Mouse (Mus musculus): ENCODE measurements around the gene Sfrp2. TPM values are rescaled to one million over a fixed set of nuclear protein-coding genes. Genes with fewer than 3 reads are reported as not detected.

Sfrp2 gene
- polyA plus RNA-seq, 1 experiment from 2014 or later = 160 TPM

GRCm38 (mm10) chr3:83791444-83791843 lies 25.3 kb downstream of the Sfrp2 start:
- H3K9me3 ChIP-seq (replicated peaks; ENCODE audit: control insufficient read depth, low read length) = no peaks in the 10 kb centered on the region
- H3K36me3 ChIP-seq (replicated peaks; ENCODE audit: control insufficient read depth, insufficient read depth, low read depth, low read length) = no peaks in the 10 kb centered on the region
- no peak overlapping the region for H3K4me3 ChIP-seq (ENCODE audit: low read depth, low read length)
- no peak overlapping the region for H3K9ac ChIP-seq (replicated peaks; ENCODE audit: low read length)
- no peak overlapping the region for H3K27ac ChIP-seq (replicated peaks; ENCODE audit: low read depth, low read length)
- no peaks in the 10 kb centered on the region for H3K4me1 ChIP-seq (ENCODE audit: control insufficient read depth, insufficient read depth, low read length)
- no peak for ATAC-seq (replicated peaks; ENCODE audit: insufficient number of reproducible peaks, low FRiP score, low TSS enrichment, low read depth)
- H3K27me3 ChIP-seq (ENCODE audit: control insufficient read depth, insufficient read depth, low read length) = no peaks in the 10 kb centered on the region
- DNase-seq (ENCODE audit: low spot score) = no peak
- H3K4me2 ChIP-seq (ENCODE audit: low read depth, low read length) = no peak overlapping the region
- 76% methylated on average over 3 of the region's 3 CpGs for WGBS

GRCm38 (mm10) chr3:83797098-83797497 lies 31.0 kb downstream of the Sfrp2 start:
- H3K4me1 ChIP-seq (ENCODE audit: control insufficient read depth, insufficient read depth, low read length) = no peaks in the 10 kb centered on the region
- no peak overlapping the region for H3K9ac ChIP-seq (replicated peaks; ENCODE audit: low read length)
- no peaks in the 10 kb centered on the region for H3K36me3 ChIP-seq (replicated peaks; ENCODE audit: control insufficient read depth, insufficient read depth, low read depth, low read length)
- H3K27me3 ChIP-seq (ENCODE audit: control insufficient read depth, insufficient read depth, low read length) = no peaks in the 10 kb centered on the region
- H3K4me3 ChIP-seq (ENCODE audit: low read depth, low read length) = no peak overlapping the region
- no peaks in the 10 kb centered on the region for H3K9me3 ChIP-seq (replicated peaks; ENCODE audit: control insufficient read depth, low read length)
- ATAC-seq (replicated peaks; ENCODE audit: insufficient number of reproducible peaks, low FRiP score, low TSS enrichment, low read depth) (no peak), DNase-seq (ENCODE audit: low spot score) (peak; percentile 45)
- 55% methylated on average over 6 of the region's 6 CpGs for WGBS
- no peak overlapping the region for H3K27ac ChIP-seq (replicated peaks; ENCODE audit: low read depth, low read length)
- H3K4me2 ChIP-seq (ENCODE audit: low read depth, low read length) = no peak overlapping the region

GRCm38 (mm10) chr3:83797828-83798227 lies 31.7 kb downstream of the Sfrp2 start:
- DNase-seq (ENCODE audit: low spot score) (peak; percentile 84), ATAC-seq (replicated peaks; ENCODE audit: insufficient number of reproducible peaks, low FRiP score, low TSS enrichment, low read depth) (peak; percentile 54; the same call in 1 of the 2 replicates)
- 5% methylated on average over 10 of the region's 10 CpGs for WGBS
- Histone ChIP-seq H3K9ac (replicated peaks; ENCODE audit: low read length) (no peak overlapping the region), H3K27me3 (ENCODE audit: control insufficient read depth, insufficient read depth, low read length) (no peaks in the 10 kb centered on the region), H3K4me1 (ENCODE audit: control insufficient read depth, insufficient read depth, low read length) (no peaks in the 10 kb centered on the region), H3K27ac (replicated peaks; ENCODE audit: low read depth, low read length) (no peak overlapping the region), H3K36me3 (replicated peaks; ENCODE audit: control insufficient read depth, insufficient read depth, low read depth, low read length) (no peaks in the 10 kb centered on the region), H3K9me3 (replicated peaks; ENCODE audit: control insufficient read depth, low read length) (no peaks in the 10 kb centered on the region), H3K4me2 (ENCODE audit: low read depth, low read length) (0 out of 2 replicates have a peak overlapping the region, but pooled peaks have one; percentile 19), H3K4me3 (ENCODE audit: low read depth, low read length) (no peak overlapping the region)

GRCm38 (mm10) chr3:83799486-83799885 lies 33.4 kb downstream of the Sfrp2 start:
- Histone ChIP-seq H3K4me1 (ENCODE audit: control insufficient read depth, insufficient read depth, low read length) (no peaks in the 10 kb centered on the region), H3K4me3 (ENCODE audit: low read depth, low read length) (no peak overlapping the region), H3K9ac (replicated peaks; ENCODE audit: low read length) (no peak overlapping the region), H3K4me2 (ENCODE audit: low read depth, low read length) (no peak overlapping the region), H3K27ac (replicated peaks; ENCODE audit: low read depth, low read length) (no peak overlapping the region), H3K9me3 (replicated peaks; ENCODE audit: control insufficient read depth, low read length) (no peaks in the 10 kb centered on the region), H3K27me3 (ENCODE audit: control insufficient read depth, insufficient read depth, low read length) (no peaks in the 10 kb centered on the region), H3K36me3 (replicated peaks; ENCODE audit: control insufficient read depth, insufficient read depth, low read depth, low read length) (no peaks in the 10 kb centered on the region)
- ATAC-seq (replicated peaks; ENCODE audit: insufficient number of reproducible peaks, low FRiP score, low TSS enrichment, low read depth) = no peak
- WGBS = 92% methylated on average over 7 of the region's 7 CpGs
- DNase-seq (ENCODE audit: low spot score) = no peak

- Histone ChIP-seq H3K4me2 (ENCODE audit: low read depth, low read length) (no peak overlapping the region), H3K4me1 (ENCODE audit: control insufficient read depth, insufficient read depth, low read length) (no peaks in the 10 kb centered on the region), H3K4me3 (ENCODE audit: low read depth, low read length) (no peak overlapping the region), H3K9ac (replicated peaks; ENCODE audit: low read length) (no peak overlapping the region), H3K27me3 (ENCODE audit: control insufficient read depth, insufficient read depth, low read length) (no peaks in the 10 kb centered on the region), H3K27ac (replicated peaks; ENCODE audit: low read depth, low read length) (no peak overlapping the region), H3K36me3 (replicated peaks; ENCODE audit: control insufficient read depth, insufficient read depth, low read depth, low read length) (no peaks in the 10 kb centered on the region), H3K9me3 (replicated peaks; ENCODE audit: control insufficient read depth, low read length) (no peaks in the 10 kb centered on the region)
- ATAC-seq (replicated peaks; ENCODE audit: insufficient number of reproducible peaks, low FRiP score, low TSS enrichment, low read depth) (no peak), DNase-seq (ENCODE audit: low spot score) (no peak)
- WGBS = 96% methylated on average over 4 of the region's 4 CpGs
Observed at GRCm38 (mm10) chr3:83801649-83802155, 35.6 kb downstream of the Sfrp2 start.

GRCm38 (mm10) chr3:83808483-83808882 lies 42.4 kb downstream of the Sfrp2 start:
- no peak overlapping the region for H3K27ac ChIP-seq (replicated peaks; ENCODE audit: low read depth, low read length)
- H3K4me1 ChIP-seq (ENCODE audit: control insufficient read depth, insufficient read depth, low read length) = no peaks in the 10 kb centered on the region
- no peak overlapping the region for H3K9ac ChIP-seq (replicated peaks; ENCODE audit: low read length)
- WGBS = 54% methylated on average over 12 of the region's 12 CpGs
- H3K4me3 ChIP-seq (ENCODE audit: low read depth, low read length) = no peak overlapping the region
- ATAC-seq (replicated peaks; ENCODE audit: insufficient number of reproducible peaks, low FRiP score, low TSS enrichment, low read depth) (no peak), DNase-seq (ENCODE audit: low spot score) (peak; percentile 77)
- H3K4me2 ChIP-seq (ENCODE audit: low read depth, low read length) = no peak overlapping the region
- no peaks in the 10 kb centered on the region for H3K9me3 ChIP-seq (replicated peaks; ENCODE audit: control insufficient read depth, low read length)
- no peaks in the 10 kb centered on the region for H3K27me3 ChIP-seq (ENCODE audit: control insufficient read depth, insufficient read depth, low read length)
- H3K36me3 ChIP-seq (replicated peaks; ENCODE audit: control insufficient read depth, insufficient read depth, low read depth, low read length) = no peaks in the 10 kb centered on the region

GRCm38 (mm10) chr3:83811987-83812386 lies 45.9 kb downstream of the Sfrp2 start:
- no peak for ATAC-seq (replicated peaks; ENCODE audit: insufficient number of reproducible peaks, low FRiP score, low TSS enrichment, low read depth)
- Histone ChIP-seq H3K9ac (replicated peaks; ENCODE audit: low read length) (no peak overlapping the region), H3K4me2 (ENCODE audit: low read depth, low read length) (no peak overlapping the region), H3K36me3 (replicated peaks; ENCODE audit: control insufficient read depth, insufficient read depth, low read depth, low read length) (no peaks in the 10 kb centered on the region), H3K27ac (replicated peaks; ENCODE audit: low read depth, low read length) (no peak overlapping the region), H3K9me3 (replicated peaks; ENCODE audit: control insufficient read depth, low read length) (no peaks in the 10 kb centered on the region), H3K4me1 (ENCODE audit: control insufficient read depth, insufficient read depth, low read length) (no peaks in the 10 kb centered on the region), H3K4me3 (ENCODE audit: low read depth, low read length) (no peak overlapping the region), H3K27me3 (ENCODE audit: control insufficient read depth, insufficient read depth, low read length) (no peaks in the 10 kb centered on the region)
- no peak for DNase-seq (ENCODE audit: low spot score)
- 77% methylated on average over 7 of the region's 7 CpGs for WGBS

GRCm38 (mm10) chr3:83812863-83813262 lies 46.7 kb downstream of the Sfrp2 start:
- H3K4me1 ChIP-seq (ENCODE audit: control insufficient read depth, insufficient read depth, low read length) = no peaks in the 10 kb centered on the region
- no peak overlapping the region for H3K4me2 ChIP-seq (ENCODE audit: low read depth, low read length)
- ATAC-seq (replicated peaks; ENCODE audit: insufficient number of reproducible peaks, low FRiP score, low TSS enrichment, low read depth) (no peak), DNase-seq (ENCODE audit: low spot score) (no peak)
- no peaks in the 10 kb centered on the region for H3K9me3 ChIP-seq (replicated peaks; ENCODE audit: control insufficient read depth, low read length)
- no peaks in the 10 kb centered on the region for H3K36me3 ChIP-seq (replicated peaks; ENCODE audit: control insufficient read depth, insufficient read depth, low read depth, low read length)
- H3K27me3 ChIP-seq (ENCODE audit: control insufficient read depth, insufficient read depth, low read length) = no peaks in the 10 kb centered on the region
- H3K27ac ChIP-seq (replicated peaks; ENCODE audit: low read depth, low read length) = no peak overlapping the region
- no peak overlapping the region for H3K9ac ChIP-seq (replicated peaks; ENCODE audit: low read length)
- no peak overlapping the region for H3K4me3 ChIP-seq (ENCODE audit: low read depth, low read length)
